Mouse (Mus musculus) C2C12 (cell line): Measurements from ENCODE around the gene Smok3b.

Experiments used
- CEBPB ChIP-seq: IDR thresholded peaks from one replicate; pipeline ENCODE4 v1.6.1; 2011; ENCODE audit warnings: low read depth, mild to moderate bottlenecking, control low read depth, moderate library complexity
- CTCF ChIP-seq: IDR thresholded peaks from one replicate; pipeline ENCODE4 v1.5.1; 2011; ENCODE audit not compliant: control insufficient read depth, insufficient read depth, insufficient read length
- MYOG ChIP-seq: IDR thresholded peaks from one replicate; pipeline ENCODE4 v1.6.1; 2011; ENCODE audit not compliant: control insufficient read depth, insufficient read length; ENCODE audit errors: extremely low read depth
- USF1 ChIP-seq: IDR thresholded peaks from one replicate; pipeline ENCODE4 v1.6.1; 2011; ENCODE audit warnings: low read depth, mild to moderate bottlenecking, control low read depth, moderate library complexity

- no peak for TF ChIP-seq CTCF
- TF ChIP-seq CEBPB: no peak
- TF ChIP-seq USF1: no peak
- TF ChIP-seq MYOG: no peak
Measured at GRCm38 (mm10) chr5:138085421-138085911, 64.2 kb downstream of the Smok3b start.
